Mouse (Mus musculus): ENCODE results near the gene Psmd14.

The Psmd14 gene

DNA sequence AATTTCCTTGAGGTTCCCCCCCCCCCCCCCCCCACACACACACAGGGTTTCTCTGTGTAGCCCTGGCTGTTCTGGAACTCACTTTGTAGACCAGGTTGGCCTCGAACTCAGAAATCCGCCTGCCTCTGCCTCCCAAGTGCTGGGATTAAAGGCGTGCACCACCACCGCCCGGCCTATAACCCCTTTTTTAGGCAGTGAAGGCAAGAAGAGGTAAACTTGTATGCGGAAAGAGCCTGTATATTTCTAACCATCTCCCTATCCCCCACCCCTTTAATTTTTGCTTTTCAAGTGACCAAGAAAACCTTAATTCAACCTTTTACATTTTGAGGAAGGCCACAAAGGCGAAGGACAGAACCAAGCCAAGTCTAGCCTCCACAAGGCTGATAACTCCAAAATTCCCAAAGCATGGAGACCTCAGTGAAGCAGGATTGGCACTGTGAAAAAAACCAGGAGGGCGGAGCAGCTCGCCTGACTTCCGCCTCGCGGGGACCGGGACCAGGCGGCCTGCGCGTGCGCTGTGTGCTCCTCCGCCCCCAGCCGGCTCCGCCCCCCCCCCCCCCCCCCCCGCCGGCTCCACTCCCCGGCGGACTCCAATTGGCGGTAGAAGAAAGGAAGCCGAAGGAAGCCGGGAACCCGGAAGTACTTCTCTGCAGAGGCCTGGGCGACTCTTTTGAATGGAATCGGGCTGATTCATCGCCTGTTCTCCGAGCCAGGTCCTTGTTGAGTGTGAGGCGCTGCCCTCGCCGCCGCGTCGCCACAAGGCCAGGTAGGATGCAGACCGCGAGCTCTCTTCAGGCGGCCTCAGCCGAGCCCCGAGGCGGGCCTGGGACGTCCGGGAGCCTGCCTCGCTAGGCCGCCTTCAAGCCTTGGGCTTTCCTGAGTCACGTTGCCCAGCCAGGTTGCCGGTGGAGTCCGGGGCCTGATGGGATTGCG is at the start of gene Psmd14:
TSS of gene Psmd14 (plus strand) at position 587 of the 933 bp plus-strand sequence.
- in situ Hi-C loops (cut with MboI, MseI) = no loop called here

DNA sequence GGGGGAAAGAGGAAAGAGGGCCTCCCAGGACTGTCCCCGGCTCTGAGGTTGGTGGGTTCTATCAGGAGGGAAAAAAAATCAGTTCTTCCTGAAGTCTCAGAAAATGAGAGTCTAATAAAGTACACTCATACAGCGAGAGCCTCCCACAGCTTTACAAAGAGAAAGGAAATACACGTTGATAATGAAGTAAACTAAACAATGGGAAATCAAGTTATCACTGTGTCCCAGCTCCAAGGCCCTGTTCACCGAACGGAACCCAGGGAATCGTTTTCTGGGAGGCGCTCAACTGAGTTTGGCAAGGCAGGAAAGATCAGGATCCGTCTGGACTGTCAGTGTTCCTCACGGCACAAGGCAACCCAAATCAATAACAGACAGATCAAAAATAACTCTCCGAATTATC is 48.7 kb upstream of the Psmd14 start:
- in situ Hi-C loops (cut with MboI, MseI) = loop anchor here (5.0 kb wide), 1 partner anchor 314 kb away; no protein-coding TSS in a partner anchor

DNA sequence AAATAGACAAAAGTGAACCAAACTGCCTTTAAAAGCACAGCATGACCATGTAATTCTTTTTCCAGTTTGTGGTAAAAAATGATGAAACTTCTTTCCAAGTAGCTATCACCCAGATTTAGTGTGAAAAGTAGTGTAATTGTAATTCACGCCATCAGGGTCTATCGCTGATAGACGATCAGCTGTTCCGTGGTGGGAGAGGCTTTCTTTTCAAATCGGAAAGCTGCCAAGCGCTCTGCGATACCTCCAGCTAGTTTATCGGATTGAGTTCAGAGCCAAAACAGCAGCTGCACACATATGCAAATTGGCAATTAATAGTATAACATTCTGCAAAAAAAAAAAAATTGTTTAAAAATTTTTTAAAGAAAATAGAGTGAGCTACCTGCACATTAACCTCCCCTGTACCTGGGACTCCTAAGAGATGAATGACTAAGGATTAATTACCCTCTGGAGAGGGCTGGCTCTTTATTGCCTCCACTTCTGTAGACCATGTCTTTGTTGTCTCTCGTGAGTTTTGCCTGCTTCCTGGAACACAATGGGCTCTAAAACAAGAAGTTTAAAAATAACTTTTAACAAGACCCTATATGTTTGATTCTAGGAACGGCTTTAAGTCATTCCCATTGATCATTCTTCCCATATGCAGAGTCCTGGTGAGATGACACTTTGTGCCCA is 47.8 kb upstream of the Psmd14 start:
- in situ Hi-C loops (cut with MboI, MseI) = loop anchor here (5.0 kb wide), 1 partner anchor 314 kb away; no protein-coding TSS in a partner anchor

DNA sequence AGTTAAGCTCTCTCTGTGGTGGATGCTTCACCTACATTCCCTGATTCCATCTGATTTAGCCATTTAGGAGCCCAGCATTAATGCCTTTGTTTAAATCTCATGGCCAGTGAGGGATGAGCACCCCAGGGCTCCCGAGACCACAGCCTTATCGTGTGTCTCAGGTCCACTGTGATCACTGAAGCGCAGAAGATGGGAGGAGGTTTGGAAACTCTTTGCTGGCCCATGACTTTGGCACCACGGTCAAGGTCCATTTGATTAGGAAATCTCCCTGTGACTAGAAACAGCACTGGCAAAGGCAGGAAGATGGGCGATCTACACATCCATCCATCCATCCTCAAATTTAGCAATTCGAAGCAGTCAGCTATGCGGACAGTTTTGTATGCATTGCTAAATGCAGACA is 44.1 kb upstream of the Psmd14 start:
- in situ Hi-C loops (cut with MboI, MseI) = no loop called here

DNA sequence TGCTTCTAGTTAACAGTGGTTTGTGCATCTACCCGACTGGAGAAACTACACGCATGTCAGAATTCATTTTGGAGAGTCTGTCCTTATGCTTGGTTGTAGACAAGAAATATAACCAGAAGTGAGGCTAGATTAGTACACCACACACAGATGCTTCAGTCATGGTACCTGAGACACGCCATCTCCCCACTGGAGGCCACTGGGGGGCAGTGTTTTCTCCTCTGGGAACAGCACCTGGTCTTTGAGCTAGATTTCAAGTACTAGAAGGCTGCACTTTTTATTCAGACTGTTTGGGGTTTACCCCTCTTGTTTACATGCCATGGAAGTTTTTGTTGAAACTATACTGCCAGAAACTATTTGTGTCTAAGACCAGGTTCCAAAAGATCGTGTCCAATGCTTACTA is 43.2 kb upstream of the Psmd14 start:
- in situ Hi-C loops (cut with MboI, MseI) = no loop called here

DNA sequence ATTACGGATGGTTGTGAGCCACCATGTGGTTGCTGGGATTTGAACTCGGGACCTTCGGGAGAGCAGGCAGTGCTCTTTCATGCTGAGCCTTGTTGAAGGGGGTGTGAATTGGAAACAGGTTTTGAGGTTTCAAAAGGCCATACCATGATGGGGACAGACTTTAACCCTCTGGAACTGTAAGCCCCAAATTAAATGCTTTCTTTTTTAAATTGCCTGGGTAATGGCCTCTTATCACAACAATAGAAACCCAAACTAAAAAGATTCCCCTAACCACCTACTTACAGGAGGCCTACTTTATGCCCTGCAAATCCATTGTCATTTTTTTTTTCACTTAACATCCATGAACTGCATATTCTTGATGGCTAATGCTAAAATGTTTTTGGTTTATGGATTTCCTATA is 36.9 kb upstream of the Psmd14 start:
- in situ Hi-C loops (cut with MboI, MseI) = no loop called here

DNA sequence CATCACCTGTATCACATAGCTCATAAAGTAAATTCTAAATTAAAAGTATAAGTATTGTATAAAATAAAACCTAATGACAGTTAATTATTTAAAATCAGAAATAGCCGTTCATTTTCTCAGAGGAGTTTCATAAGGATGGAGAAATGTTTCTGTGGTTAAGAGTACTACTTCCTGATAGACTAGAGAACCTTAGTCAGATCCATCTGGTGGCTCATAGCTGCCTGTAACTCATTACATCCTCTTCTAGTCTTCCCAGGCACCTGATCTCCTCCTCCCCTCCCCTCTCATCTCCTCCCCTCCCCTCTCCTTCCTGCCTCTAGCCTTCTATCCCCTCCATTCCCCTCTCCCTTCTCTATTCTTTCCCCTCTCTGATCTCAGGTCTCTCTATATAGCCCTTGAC is 29.9 kb upstream of the Psmd14 start:
- in situ Hi-C loops (cut with MboI, MseI) = no loop called here

DNA sequence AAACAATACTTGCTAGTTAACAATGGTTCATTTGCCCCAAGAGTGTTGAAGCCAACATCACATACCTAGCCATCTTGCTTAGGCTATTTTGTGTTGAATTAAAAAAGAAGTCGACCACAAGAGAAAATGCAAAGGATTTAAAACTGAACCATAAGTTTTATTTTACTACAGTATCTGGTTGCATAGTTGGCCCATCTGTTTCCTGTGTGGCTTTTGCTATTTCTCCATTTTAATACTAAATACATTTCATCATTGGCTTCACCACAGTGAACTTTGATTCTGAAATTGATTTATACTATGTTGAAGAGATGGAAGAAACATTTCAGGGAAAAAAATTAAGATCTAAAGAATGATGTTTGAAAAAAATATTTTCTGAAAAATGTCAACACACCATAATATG is 25.0 kb upstream of the Psmd14 start:
- in situ Hi-C loops (cut with MboI, MseI) = no loop called here

DNA sequence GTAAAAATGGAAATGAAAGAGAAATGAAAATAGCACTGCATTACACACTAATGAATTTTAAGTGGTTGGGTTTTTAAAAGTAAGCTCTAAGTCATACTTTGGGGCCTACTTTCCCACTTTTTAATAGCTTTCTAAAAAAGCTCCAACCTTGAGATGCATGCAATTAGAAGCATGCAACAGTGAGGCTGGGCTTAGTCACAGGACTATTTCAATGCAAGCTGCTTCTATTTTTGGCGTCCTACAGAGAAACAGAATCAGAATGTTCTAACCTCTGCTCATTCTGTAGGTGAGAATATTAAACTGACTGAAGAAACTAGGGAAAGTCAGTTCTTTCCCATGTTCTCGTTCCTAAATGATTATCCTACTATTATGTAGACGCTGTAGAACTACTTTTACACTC is 22.4 kb upstream of the Psmd14 start:
- in situ Hi-C loops (cut with MboI, MseI) = no loop called here

DNA sequence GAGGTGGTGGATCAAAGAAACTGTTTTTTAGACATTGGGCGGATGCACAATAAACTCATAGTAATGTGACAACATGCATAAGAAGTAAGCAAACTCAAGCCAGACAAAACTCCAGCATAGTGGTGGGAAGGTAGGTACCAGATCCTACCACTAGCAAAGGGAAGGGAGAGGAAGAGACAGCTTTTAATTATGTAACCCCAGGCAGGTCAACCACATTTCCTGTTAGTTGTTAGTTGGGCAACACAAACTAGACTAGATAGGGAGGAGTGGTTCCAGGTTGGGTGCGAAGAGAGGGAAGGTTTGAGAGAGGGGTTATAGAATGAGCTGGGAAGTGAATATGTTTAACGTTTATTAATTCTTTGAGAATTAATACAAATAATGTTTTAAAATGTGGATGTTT is 1.9 kb upstream of the Psmd14 start:
- in situ Hi-C loops (cut with MboI, MseI) = no loop called here

DNA sequence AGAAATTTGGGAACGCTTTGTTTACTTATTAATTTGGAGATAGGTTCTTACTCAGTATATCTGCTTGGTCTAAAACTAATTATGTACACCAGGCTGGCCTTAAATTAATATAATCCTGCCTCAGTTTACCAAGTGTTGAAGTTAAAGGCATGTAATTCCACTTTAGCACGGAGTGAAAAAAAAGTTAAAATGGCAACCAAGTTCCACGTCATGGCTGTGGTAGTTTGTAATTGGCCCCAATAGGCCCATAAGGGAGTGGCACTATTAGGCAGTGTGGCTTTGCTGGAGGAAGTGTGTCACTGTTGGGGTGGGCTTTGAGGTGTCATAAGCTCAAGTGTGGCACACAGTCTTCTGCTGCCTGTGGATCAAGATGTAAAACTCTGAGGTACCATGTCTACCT is 1.0 kb downstream of the Psmd14 start:
- in situ Hi-C loops (cut with MboI, MseI) = no loop called here

DNA sequence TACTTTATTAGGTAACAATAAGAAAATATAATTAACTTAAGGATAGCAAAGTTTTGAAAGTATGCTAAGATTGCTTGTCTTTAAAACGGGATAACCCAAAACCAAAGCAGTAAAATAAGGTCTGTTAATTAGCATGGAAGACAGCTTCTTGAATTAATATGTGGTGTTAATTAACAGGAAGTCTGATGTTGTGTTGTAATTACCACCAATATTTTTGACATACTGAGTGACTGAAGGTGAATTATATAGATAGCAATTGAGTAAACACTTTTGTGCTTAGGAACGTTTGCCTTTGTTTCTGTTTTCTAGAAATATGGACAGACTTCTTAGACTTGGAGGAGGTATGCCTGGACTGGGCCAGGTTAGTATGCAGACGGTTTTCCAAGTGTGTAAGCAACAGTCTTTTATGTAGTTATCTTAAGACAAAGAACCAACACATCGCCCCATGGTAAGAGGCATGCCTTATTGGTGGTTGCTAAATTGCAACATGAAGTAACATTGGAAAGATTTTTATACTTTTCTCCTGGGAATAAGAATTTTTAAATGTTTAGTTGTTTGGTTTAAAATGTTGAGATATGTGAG is 11.0 kb downstream of the Psmd14 start:
- in situ Hi-C loops (cut with MboI, MseI) = no loop called here

DNA sequence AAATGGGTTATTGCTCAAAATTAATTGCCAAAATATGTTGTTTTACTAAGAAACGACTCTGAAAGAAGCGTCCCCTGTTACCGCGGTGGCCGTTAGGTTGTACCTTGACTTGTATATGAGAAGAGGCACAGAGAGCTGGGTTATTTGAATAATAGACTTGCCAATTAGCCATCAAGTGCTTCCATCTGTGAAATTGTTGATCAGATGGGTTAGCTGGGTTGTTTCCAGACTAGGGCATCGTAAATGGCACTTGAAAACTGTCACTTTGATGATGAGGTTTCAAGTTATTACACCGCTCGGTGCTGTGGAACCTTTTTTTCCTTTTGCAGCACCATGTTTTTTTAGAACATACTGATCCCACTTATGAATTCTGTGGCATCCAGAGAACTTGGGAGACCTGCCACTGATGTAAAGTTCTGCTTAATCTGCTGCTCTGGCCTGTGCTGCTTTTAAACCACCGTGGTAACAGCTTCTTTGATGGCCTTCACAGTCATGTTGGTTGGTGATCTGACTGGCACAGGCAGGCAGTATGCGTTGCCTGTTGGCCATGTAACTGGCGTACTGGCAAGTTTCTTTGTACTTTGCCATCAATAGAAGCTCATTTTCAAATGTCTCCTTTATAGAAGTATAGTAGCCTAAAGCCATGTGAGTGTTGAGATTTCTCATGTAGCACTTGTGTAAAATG is 21.4 kb downstream of the Psmd14 start:
- in situ Hi-C loops (cut with MboI, MseI) = no loop called here

DNA sequence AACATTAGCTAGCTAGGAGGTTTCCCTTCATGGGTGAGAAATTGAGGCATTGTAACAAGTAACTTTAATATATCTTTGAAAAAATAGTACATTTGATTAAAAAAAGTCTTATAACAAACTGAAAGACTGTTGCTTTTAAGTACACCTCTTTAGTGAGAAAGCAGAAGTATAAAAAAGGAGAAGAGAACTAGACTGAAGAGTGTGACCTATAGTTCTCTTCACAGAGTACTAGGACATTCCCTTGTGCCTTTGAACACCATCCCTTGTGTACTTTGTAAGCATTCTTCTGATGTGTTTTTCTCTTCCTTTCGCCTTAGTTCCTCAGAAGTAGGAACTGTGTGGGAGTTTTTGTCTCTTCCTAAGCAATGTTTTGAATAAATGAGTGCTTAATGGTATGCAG is 22.7 kb downstream of the Psmd14 start:
- in situ Hi-C loops (cut with MboI, MseI) = no loop called here

DNA sequence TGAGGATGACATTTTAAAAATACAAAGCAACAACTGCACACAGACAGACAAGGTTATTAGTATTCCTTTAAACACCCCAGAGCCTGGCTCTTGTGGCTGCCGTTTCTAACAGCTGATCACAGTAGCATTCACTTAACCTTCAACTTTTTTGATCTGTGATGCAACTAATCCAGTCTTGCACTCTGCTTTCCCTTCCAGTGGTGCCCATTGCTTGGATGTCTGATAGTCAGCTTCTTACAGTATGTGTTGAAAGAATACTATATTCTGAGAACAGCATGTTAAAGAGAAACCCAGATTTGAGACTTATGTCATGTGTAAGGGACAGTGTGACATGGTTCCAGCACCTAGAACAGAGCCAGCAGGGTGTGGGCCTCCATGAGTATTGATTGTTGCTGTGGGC is 34.6 kb downstream of the Psmd14 start:
- in situ Hi-C loops (cut with MboI, MseI) = no loop called here

DNA sequence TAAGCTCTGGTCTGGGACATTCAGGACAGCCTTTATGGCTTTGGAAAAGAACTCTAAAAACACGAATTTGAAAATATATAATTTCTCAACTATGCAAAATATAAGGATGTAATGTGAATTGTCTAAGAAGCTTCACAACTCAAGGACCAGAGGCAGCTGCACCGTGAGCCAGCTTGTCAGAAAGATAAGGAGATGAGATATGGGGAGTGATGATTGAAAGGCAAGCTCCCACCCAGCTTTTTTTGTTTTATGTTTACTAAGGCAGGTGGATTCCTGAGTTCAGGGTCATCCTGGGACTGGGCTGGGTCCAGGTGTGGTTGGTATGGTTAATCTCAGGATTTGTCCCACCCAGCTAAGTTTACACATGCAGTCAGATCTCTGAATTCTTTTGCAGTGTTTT is 35.1 kb downstream of the Psmd14 start:
- in situ Hi-C loops (cut with MboI, MseI) = no loop called here

DNA sequence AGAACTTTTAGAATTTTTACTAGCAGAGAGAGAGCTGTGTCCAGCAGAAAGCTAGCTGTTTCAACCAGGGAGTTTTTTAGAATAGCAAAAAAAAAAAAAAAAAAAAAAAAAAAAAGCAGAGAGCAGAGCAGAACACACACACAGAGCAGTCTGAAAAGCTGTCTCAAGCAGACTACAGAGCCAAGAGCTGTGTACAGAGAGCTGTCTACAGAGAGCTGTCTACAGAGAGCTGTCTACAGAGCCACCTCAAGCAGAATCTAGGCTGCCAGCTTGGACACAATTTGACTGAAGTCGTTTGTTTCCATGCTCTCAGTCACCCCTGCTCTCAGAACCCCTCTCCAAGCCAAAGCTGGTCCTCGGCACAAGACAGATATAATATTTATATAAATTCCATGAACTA is 35.9 kb downstream of the Psmd14 start:
- in situ Hi-C loops (cut with MboI, MseI) = no loop called here

DNA sequence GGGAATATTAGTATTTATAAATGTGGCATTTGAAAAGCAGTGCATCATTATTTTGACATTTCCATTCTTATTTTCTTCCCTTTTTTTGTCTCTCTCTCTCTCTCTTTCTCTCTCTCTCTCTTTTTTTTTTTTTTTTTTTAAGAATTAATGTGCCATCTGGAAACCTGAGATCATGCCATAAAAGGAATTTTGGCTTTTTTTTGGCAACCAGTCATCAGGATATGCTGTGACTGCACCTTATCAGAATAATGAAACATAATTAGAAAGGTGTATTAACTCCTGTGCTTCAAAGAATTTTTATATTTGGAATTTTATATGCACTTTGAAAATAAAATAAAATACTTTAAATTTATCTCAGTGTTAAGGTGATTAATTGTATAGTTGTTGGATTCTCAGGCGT is 39.2 kb downstream of the Psmd14 start:
- in situ Hi-C loops (cut with MboI, MseI) = no loop called here

DNA sequence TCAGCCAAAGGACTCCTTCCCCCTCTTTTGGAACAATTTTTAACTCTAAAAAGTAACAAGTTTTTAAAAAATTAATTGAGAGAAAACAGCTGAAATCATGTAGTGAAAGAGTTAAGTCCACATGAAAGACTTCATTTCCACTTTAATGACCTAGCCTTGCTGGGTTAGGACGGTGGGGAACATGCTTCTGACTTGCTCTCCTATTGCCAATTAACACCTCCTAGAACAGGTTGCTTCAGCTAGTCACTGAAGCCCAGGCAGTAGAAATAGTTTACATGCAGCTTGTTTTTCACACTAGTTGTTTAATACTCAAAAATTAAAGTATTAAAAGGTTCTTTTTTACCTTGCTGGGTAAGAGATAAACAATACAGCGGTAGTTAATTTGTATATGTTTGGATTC is 39.8 kb downstream of the Psmd14 start:
- in situ Hi-C loops (cut with MboI, MseI) = no loop called here

DNA sequence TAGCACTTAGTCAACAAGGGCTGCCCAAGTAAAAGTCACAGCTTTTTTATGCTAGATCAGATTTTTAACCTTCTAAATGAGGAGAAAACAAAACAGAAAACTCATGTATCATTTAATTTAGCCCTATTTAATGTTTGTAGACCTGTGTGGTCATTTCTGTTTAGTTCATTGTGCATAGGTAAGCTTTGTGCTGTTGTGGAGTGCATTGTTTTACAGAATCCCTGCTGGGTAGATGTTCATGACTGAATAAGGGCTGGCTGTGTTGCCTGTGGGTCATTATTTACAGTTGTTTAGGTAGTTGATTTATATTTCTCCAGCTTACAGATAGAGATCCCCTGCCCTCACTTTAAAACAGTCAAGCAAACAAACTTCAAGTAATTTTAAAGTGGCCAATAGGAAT is 40.9 kb downstream of the Psmd14 start:
- in situ Hi-C loops (cut with MboI, MseI) = no loop called here

DNA sequence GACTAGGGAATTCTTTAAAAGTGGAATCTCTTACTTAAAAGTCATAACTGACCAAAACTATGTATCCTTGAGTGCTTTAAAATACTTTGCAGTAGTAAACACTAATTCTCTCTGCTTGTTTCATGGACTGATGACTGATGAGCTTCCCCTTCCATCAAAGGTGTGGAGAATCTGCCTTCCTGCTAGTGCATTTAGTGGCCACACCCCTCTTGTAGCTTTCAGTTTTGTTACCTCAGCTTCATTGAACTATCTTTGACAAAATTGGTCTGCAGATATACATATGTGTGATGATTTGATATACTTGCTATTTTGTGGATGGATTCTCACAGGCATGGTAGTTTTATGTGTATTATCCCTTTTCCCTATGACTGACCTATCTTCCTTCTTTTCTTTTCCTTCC is 43.5 kb downstream of the Psmd14 start:
- in situ Hi-C loops (cut with MboI, MseI) = no loop called here

DNA sequence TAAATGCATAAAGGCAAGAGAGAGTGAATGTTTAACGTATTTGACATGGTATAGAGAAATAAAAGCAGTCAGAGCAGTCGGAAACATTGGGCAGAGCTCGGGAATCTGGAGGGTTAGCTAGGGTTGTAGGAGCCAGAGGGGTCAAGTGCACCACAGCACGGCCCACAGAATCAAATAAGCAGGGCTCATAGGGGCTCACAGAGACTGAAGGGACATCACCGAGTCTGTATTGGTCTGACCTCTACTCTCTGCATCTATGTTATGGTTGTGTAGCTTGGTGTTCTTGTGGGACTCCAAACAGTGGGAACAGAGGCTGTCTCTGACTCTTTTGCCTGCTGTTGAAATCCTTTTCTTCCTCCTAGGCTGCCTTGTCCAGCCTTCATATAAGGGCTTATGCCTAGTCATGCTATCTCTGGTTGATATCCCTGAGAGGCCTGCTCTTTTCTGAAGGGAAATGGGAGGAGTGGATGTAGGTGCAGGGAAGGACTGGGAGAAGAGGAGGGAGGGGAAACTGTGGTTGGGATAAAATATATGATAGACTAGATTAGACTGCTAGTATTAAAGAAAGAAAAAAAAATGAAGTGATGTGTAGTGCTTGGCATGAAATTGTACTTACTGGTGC is 47.9 kb downstream of the Psmd14 start:
- in situ Hi-C loops (cut with MboI, MseI) = no loop called here
